Mouse (Mus musculus): ENCODE measurements around the gene Fst.

Gene Fst

GRCm38 (mm10) chr13:114458886-114459700, at the start of gene Fst:
Gene Fst, minus strand, starts transcription at chr13:114458951.
- in situ Hi-C loops (cut with MboI; ENCODE audit: unreplicated experiment in 2 of 2): loop anchor here in 1 of 2 experiments (25.0 kb wide), 1 partner anchor 572 kb away; no protein-coding TSS in a partner anchor

- in situ Hi-C loops (cut with MboI; ENCODE audit: unreplicated experiment in 2 of 2): no loop called here
Observed at GRCm38 (mm10) chr13:114493826-114494225, 35.1 kb upstream of the Fst start.

DNA sequence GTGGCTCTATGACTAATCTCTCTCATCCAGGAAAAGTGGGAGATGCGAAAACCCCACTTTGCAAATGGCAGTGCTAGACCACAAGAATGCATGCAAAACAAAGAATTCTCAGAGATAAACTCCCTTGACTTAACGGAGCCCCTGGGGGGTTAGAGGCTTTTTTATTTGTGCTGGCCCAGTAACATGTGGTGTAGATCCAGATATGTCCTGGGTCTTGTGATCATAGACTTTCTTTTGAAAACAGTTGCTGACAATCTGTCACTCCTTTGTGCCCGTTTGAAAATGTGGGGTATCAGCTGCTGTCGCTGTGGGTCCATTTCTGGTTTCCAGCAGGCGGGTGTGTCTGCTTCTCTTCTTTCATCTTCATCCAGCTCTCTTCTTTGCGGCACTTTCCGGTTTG, 29.4 kb upstream of the Fst start:
- in situ Hi-C loops (cut with MboI; ENCODE audit: unreplicated experiment in 2 of 2): no loop called here

GRCm38 (mm10) chr13:114478329-114478728, 19.6 kb upstream of the Fst start:
- in situ Hi-C loops (cut with MboI; ENCODE audit: unreplicated experiment in 2 of 2): no loop called here

DNA sequence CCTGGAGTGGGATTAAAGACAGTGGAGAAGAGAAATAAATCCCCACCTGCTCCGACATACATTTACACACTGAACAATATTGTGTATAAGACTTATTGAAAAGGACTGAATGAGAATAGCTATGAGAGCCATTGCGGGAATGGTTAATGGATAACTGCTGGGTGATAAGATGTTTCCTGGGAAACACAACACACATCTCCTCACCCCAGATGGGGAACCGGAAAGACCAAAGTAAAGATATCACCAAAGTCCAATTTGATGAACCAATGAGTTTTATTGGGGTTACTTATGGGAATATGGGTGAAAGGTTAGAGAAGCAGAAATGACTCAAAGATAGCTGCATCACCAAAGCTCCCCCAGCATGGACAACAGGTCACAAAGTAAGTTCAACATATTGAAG, 11.2 kb upstream of the Fst start:
- in situ Hi-C loops (cut with MboI; ENCODE audit: unreplicated experiment in 2 of 2): loop anchor here (10.0 to 25.0 kb wide), 2 partner anchors 583 to 595 kb away; no protein-coding TSS in a partner anchor

GRCm38 (mm10) chr13:114466269-114466919, 7.6 kb upstream of the Fst start:
- in situ Hi-C loops (cut with MboI; ENCODE audit: unreplicated experiment in 2 of 2): loop anchor here (10.0 to 25.0 kb wide), 2 partner anchors 579 to 592 kb away; no protein-coding TSS in a partner anchor

DNA sequence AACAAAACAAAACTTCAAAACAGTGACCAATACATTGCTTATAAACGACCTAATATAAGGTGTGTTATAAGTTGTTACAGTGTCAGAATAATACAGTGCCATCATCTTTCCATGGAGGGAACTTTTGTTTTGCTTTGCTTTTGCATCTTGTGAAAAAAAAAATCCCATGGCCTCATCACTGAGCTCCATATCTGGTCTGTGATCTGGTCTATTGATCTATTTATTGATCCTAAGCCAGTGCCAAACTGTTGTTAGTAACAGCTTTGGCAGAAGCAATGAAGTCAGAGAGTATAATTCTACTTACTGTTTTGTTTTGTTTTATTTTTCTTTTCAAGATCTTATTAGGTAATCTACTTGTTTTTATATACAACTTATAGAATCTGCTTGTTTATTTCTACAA, 6.6 kb upstream of the Fst start:
- in situ Hi-C loops (cut with MboI; ENCODE audit: unreplicated experiment in 2 of 2): loop anchor here (10.0 to 25.0 kb wide), 2 partner anchors 578 to 591 kb away; no protein-coding TSS in a partner anchor

GRCm38 (mm10) chr13:114464824-114465223, 6.1 kb upstream of the Fst start:
- in situ Hi-C loops (cut with MboI; ENCODE audit: unreplicated experiment in 2 of 2): loop anchor here (10.0 to 25.0 kb wide), 2 partner anchors 578 to 590 kb away; no protein-coding TSS in a partner anchor

- in situ Hi-C loops (cut with MboI; ENCODE audit: unreplicated experiment in 2 of 2): loop anchor here (10.0 to 25.0 kb wide), 2 partner anchors 575 to 588 kb away; no protein-coding TSS in a partner anchor
Observed at GRCm38 (mm10) chr13:114462548-114463408, 4.0 kb upstream of the Fst start.

DNA sequence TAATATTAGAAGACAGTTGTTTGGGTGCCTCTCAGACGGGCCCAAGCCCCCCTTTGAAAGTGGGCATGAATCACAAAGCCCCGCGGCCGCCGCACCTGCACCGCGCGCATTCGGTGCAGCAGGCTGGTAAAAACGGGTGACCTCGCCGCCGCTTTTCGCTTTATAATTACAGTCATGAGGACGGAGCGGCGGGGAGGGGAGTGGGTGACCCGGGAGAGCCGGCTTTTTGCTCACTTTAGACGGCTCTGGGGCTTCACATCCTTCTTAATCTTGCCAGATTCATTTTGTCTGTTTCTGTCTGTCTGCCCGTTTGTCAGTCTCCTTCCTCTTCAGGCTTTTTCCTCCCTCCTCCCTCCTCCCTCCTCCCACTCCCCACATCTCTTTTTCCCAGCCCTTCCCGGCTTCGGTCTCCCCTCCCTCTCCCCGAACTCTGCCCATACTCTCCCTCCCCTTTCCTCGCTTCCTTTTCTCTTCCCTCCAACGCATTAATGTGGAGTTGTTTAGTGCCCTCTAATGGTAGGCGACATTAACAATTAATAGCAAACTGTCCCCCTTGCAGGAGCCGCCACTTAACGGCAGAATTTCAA, 1.6 kb upstream of the Fst start:
- in situ Hi-C loops (cut with MboI; ENCODE audit: unreplicated experiment in 2 of 2): loop anchor here (10.0 to 25.0 kb wide), 2 partner anchors 573 to 586 kb away; no protein-coding TSS in a partner anchor

DNA sequence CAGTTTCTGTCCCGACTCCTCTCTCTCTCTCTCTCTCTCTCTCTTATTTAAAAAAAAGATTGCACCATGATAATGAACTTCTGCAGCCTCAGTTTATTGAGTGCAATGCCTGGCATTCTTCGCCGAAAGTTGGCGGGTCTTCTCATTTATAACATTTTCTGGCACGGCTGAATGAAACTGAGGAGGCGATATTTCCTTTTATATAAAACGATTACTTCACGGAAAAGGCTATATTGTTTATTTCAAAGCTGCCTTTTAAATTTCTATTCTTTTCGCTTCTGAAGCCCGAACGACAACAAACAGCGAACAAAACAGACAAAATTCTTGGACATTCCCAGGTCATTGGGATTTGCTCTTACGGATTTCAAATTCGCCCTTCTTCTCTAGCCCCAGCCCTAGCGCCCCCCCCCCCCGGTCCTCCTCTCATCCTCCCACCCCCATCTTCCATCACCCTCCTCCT, 980 bp upstream of the Fst start:
- in situ Hi-C loops (cut with MboI; ENCODE audit: unreplicated experiment in 2 of 2): loop anchor here (10.0 to 25.0 kb wide), 2 partner anchors 572 to 585 kb away; no protein-coding TSS in a partner anchor

DNA sequence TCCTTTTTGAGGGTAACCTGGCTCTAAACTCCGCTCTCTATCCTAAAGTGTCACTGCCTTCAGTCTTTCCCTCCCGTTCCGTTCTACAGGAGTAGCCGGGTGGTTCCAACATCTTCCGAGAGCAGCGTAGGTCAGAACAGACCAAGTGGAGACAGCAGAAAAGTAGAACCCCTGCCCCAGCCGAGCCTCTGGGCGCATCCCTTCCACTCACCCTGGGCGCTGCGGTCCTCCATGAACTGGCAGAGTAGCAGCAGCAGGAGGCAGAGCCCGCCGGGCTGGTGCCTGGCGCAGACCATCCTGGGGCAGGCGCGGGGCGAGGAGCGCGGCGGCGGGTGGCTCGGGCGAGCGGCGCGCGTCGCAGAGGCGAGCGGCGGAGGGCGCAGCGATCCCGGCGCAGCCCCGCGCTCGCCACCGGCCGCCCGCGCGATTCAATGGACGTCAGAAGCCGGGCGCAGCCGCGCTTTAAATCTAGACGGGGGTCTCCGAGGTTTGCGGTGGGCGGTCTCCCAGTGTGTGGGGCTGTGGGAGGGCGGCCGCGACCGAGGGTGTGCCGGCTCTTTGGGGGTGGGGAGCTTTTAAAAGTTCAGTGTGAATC, 363 bp downstream of the Fst start:
- in situ Hi-C loops (cut with MboI; ENCODE audit: unreplicated experiment in 2 of 2): loop anchor here in 1 of 2 experiments (25.0 kb wide), 1 partner anchor 571 kb away; no protein-coding TSS in a partner anchor

- in situ Hi-C loops (cut with MboI; ENCODE audit: unreplicated experiment in 2 of 2): loop anchor here in 1 of 2 experiments (25.0 kb wide), 1 partner anchor 570 kb away; no protein-coding TSS in a partner anchor
Observed at GRCm38 (mm10) chr13:114457567-114458120, 1.1 kb downstream of the Fst start.

DNA sequence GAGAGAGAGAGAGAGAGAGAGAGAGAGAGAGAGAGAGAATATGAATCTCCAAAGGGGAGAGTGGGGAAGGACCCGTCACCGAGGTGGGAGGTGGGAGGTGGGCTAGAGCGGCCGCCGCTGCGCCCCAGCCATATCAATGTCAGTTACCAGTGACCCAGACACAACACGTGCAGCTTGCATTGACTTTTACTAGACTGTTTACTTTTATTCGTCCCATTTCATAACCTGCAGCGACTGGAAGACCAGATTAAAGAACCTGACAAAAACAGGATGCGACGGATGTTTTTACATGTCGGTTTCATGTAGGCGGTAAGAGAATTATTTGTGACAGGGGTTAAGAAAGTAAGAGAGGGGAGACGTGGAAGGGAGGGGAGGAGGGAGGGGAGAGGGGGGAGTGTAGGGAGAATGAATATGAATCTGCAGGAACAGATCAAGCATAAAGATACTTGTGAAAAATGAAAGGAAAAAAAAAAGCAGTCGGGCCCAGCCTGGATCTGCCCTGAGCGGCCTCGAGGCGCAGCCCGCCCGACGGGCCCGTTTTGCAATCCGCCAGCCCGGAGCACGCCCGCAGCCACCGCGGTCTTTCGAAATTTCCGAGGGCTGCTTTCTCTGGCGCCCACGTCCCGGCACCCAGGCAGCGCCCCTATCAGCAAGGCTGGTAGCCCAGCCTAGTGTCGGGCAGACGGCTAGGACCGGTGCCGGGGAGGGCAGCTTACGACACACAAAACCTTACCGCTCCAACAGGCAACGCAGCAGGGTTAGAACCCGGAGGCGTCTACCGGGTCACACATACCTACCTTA, 1.8 kb downstream of the Fst start:
- in situ Hi-C loops (cut with MboI; ENCODE audit: unreplicated experiment in 2 of 2): loop anchor here in 1 of 2 experiments (25.0 kb wide), 1 partner anchor 570 kb away; no protein-coding TSS in a partner anchor

GRCm38 (mm10) chr13:114456224-114456623, 2.5 kb downstream of the Fst start:
- in situ Hi-C loops (cut with MboI; ENCODE audit: unreplicated experiment in 2 of 2): loop anchor here in 1 of 2 experiments (25.0 kb wide), 1 partner anchor 569 kb away; no protein-coding TSS in a partner anchor

GRCm38 (mm10) chr13:114455788-114456187, 3.0 kb downstream of the Fst start:
- in situ Hi-C loops (cut with MboI; ENCODE audit: unreplicated experiment in 2 of 2): loop anchor here in 1 of 2 experiments (25.0 kb wide), 1 partner anchor 568 kb away; no protein-coding TSS in a partner anchor

GRCm38 (mm10) chr13:114447213-114447612, 11.5 kb downstream of the Fst start:
- in situ Hi-C loops (cut with MboI; ENCODE audit: unreplicated experiment in 2 of 2): no loop called here

GRCm38 (mm10) chr13:114432491-114432890, 26.3 kb downstream of the Fst start:
- in situ Hi-C loops (cut with MboI; ENCODE audit: unreplicated experiment in 2 of 2): no loop called here
